Mouse (Mus musculus) CD4-positive helper T cell, adult 2 months (primary cell): ENCODE results near the gene Zbtb48.
A peak's percentile ranks its signal among the peaks of the same experiment; 100 is the strongest.

ENCODE experiments used
- DNase-seq: peaks from one replicate; pipeline ENCODE4 v3.0.0-alpha.2; 2012; ENCODE audit warnings: low read depth, missing footprints, low spot score

The Zbtb48 gene

DNA sequence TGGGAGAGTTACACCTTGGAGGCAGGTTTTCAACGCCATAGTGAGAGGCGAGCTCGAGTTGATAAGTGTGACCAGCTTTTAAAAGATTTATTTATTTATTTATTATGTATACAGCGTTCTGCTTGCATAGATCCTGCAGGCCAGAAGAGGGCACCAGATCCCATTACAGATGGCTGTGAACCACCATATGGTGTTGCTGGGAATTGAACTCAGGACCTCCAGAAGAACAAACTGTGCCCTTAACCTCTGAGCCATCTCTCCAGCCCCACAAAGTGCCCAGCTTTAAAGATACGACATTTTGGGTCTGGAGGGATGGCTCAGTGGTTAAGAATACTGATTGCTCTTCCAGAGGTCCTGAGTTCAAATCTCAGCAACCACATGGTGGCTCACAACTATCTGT lies 1.6 kb upstream of the Zbtb48 start:
- DNase-seq = peak; percentile 37

DNA sequence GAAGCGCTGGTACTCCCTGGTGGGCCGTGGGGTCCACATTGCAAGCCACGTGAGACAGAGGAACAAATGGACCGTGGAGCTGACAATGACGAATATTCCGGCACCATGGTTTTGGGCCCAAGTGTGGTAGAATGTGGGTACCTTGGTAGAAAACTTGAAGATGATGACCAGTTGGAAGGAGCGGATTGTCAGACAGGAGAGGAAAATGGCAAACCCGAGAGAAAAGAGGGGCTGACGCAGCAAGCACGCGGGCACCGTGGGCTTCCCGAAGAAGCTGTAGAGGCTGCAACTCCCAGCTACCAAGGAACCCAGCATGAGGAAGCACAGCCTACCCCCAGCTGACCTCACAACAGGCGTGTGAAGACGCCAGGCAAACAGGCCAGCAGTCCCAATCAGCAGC lies 985 bp upstream of the Zbtb48 start:
- DNase-seq = no peak

DNA sequence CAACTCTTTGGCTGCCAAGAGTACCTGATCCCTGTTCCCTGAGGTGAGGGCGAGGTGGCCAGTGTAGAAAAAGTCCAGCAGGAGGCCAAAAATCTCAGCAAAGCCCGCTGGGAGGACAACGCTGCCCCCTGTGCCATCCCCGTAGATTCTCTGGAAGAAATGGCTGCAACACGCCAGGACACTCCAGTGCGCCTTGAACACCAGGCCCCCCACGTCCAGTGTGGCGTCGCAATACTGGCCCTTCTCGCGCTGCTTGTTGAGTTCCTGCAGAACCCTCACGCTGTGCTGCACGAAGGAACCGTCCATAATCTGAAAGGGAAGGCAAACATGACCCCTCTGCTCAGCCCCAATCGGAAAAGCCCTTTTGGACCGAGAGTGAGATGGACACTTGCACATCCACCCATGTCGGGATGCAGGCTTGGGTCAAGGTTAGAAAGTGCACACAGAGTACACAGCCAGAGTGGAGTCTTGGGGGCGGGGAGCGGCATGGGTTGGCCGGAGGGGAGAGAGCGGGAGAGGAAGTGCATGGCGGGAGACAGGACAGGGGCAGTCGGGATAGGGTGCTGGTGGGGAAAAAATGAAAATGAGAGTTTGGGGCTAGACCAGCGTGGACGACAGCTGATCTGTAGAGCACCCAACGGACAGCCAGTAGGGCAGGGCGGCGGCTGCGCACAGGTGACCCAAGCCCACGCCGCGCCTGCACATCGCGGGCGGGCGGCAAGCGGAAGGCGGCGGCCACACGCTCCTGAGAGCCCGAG lies 541 bp downstream of the Zbtb48 start:
- DNase-seq = no peak

DNA sequence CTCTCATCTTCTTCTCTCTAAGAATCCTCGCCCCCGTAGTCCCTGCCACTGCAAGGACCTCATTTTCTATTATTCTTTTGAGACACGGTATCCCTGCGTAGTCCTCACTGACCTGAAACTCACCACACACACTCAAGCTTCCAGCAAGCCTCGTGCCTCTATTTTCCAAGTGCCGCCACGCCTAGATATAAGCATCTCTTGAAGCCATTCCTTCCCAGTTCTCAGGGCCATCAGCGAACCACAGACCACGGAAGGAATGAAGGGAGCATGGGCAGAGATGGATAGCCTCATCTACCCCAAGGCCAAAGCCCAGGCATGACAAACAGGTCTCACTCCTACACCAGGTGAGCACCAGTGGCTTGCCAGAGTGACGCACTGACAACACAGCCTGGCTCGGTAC lies 2.9 kb downstream of the Zbtb48 start:
- no peak for DNase-seq

DNA sequence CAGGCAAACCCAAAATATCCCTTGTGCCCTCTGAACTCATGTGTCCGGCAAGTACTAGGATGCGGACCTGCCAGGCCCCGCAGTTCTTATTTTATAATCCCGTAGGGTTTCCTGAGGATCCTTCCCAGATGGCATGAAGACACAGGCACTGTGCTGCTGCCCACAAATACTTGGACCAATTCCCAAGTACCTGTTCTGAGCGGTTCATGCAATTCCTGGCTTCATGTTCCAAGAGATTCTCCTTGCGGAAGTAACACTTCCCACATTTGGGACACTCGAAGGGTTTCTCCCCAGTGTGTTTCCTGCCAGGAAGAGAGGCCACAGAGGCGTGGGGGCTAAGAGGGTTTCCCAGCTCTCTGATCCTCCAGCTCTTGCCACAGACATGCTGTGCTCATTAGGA lies 5.0 kb downstream of the Zbtb48 start:
- no peak for DNase-seq

DNA sequence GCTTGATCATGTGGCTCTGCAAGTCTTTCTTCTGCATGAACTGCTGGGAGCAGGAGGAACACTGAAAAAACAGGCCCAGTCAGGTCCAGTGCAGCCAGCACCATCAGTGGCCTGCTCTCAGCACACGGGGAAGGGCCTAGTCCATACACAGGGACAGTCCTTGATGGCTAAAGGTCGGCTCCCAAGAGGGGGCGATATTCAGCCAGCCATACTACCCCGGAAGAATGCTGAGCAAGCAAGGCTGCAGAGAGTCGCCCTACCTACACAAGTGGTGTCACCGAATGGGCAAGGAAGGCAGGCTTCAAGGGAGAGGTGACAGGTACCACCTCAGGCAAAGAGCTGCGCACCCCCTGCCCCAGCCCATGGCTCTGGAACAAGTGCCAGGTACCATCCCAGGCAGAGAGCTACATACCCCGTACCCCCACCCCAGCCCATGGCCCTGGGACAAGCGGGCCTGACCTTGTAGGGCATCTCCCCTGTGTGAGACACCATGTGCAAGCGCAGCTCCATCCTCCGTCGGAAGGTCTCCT lies 5.8 kb downstream of the Zbtb48 start:
- DNase-seq = no peak

DNA sequence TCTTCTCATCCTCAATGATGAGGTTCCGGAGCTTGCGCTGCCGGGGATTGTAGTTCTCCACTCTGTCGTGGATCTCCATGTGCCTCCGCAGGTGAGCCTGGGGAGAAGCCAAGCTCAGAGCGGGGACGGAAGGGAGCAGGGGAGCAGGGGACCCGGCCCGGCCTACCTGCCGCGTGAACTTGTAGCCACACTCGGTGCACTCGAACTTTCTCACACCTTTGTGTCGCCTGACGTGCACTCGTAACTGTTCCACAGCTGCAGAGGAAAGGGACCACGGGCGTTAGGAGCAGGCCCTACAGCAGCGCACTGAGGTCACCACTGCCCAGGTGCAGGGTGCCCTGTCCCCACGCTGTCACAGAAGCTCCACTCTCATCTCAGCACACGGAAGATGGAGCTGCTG lies 7.4 kb downstream of the Zbtb48 start:
- no peak for DNase-seq

DNA sequence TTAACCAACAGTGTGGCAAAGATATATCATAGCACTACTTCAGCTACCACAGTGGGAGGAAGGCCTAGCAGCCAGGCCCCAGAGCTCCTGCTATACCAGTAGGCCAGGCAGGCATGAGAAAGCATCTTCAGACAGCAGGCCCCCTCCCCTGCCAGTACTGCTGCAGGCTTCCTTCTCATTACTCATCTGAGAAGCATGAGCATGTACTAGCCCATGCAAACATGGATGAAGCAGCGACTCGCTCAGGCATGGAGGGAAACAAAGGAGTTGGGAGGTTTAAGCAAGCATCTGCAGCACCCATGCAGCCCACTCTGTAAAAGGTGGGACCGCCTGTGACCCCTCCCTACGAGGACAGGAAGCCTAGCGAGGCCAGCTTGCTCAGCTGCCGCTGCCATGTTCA lies 8.4 kb downstream of the Zbtb48 start:
- DNase-seq = no peak

DNA sequence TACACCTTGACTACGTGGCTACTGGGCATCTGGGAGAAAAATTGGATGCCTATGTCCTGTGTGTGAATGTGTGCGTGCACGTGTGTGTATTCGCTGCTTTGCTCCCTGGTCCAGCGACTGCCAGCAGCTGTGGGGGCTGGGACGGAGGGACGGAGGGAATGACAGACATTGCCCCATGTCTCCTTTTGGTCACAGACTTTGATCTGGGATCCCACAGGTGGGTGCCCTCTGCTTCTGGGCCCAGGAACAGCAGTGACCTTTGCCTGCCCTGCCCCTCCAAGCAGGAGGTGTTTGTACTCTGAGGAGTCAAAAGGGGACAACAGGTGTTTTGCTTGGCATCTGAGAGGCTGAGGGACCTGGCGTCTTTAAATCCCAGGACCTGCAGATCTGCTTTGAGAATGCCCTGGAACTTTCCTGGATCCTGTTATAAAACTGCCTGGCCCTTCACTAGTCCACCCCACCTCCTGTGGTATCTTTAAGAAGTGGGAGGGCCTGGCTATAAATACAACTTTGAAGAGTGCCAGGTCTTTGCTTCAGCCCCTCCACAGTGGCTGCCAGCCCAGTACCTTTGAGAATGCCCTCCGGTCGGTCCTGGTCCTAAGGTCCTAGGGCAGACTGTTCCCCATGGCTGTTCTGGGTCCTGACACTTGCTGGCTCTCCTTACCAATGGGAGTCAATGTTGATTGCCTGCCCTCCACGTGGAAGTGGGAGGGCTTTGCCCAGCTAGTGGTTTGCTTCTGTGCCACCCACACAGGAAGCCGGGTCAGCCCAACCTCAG lies 14.2 kb downstream of the Zbtb48 start:
- DNase-seq = no peak

DNA sequence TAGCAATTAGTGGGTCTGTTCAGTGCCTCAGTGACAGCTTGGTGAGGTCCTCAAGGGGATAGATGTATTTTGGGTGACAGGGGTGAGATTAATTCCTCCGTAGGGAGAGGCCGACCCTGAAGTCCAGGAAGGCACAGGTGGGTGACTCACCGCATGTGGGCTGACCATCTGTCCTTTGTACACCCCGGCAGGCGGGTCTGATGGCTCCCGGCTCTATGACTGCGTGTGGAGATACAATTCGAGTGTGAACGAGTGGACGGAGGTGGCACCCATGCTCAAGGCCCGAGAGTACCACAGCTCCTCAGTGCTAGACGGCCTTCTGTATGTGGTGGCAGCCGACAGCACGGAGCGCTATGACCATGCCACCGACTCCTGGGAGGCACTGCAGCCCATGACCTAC lies 15.4 kb downstream of the Zbtb48 start:
- DNase-seq = no peak

DNA sequence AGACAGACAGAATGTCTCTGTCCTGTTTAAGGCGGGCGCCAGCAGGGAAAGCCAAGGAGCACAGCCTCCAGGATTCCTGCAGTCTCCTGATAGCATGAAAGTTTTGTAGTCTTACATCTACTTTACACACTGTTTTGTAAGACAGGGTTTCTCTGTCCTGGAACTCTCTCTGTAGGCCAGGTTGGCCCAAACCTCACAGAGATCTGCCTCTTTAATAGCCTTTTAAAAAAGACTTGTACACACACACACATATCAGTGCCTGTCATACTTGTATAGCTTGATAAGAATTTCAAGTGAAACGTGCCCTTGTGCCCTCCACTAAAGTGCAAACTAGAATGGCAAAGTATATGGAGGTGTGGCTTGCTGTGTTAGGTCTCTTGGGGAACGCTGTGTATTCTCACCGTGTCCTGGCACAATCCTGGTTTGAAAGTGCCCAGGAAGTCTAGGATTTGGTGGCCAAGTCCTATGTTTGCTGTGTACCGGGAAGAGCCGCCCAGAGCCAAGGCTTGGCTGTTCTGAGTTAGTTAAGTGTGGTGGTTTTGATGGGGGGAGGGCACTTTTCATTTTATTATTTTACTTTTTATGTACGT lies 16.2 kb downstream of the Zbtb48 start:
- no peak for DNase-seq

DNA sequence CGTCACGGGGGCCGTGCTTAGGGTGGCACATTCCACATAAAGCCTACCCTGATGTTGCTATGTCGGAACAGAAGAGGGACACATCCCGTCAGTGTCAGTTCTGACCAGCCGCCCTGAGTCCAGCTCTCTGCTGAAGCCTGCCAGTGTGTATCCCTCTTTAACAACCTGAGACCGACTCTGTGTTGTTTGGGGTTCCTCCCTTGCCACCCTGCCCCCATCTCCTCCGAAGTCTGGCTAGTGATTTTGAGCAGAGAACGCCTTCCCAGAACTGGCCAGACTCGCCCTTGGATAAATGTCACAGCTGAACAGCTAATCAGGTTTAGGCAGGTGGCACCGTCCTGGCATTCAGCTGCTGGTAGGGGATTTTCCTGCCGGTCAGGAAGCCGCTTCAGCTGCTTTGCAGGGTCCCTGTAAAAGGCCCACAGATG lies 16.8 kb downstream of the Zbtb48 start:
- DNase-seq = no peak

DNA sequence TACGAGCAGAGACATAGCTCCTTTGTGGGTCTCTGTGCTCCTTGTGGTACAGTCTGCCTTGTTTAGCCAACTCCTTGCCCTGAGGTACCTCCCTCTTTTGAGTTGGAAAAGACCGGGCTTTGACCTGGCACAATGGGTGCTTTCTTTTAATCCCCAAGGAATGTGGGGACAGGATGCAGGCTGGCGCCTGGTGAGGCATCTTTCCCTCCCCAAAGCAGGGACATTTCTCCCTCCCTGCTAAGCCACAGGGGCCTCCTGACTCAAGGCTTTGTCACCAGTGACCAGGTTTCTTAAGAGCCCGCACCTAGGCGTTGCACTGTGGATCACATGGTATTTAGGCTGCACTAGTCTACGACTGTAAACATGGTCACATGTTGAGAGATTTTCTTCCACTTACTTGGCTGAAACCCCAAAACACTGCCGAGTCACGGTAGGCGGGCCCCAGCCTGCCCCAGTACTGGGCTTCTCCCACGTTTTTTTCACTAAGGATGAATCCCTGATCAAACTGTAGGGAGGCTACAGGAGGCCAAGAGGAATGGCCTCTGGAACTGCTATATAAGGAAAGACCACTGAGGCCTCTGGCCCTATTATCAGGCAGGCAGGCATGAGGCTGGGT lies 17.3 kb downstream of the Zbtb48 start:
- peak; percentile 54 for DNase-seq

DNA sequence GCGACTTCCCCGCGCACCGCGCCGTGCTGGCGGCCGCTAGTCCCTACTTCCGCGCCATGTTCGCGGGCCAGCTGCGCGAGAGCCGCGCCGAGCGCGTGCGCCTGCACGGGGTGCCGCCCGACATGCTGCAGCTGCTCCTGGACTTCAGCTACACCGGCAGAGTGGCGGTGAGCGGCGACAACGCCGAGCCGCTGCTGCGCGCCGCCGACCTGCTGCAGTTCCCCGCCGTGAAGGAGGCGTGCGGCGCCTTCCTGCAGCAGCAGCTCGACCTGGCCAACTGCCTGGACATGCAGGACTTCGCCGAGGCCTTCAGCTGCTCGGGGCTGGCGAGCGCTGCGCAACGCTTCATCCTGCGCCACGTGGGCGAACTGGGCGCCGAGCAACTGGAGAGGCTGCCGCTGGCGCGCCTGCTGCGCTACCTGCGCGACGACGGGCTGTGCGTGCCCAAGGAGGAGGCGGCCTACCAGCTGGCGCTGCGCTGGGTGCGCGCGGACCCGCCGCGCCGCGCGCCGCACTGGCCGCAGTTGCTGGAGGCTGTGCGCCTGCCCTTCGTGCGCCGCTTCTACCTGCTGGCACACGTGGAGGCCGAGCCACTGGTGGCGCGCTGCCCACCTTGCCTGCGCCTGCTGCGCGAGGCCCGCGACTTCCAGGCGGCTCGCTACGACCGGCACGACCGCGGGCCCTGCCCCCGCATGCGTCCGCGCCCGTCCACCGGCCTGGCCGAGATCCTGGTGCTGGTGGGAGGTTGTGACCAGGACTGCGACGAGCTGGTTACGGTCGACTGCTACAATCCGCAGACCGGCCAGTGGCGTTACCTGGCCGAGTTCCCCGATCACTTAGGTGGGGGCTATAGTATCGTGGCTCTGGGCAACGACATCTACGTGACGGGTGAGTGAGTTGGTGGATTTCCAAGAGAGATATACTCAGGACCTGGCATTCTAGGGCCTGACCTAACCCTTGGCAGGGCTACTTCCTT lies 18.1 kb downstream of the Zbtb48 start:
- peak; percentile 81 for DNase-seq

DNA sequence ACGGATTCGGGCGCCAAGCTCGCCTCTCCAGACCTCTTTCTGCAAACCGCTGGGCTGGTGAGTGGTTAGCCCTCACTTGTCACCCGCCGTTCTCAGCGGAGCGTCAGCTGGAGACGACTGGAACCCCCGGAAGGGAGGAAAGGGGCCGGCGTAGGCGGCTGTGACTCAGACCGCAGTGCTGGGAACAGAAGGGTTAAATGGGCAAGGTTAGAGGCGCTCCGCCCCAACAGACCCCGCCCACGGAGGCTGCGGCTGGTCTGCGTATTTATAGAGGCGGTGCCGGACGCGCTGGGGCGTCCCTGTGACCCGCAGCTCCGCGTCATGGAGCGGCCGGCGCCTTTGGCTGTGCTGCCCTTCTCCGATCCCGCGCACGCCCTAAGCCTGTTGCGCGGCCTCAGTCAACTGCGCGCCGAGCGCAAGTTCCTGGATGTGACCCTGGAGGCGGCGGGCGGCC lies 18.8 kb downstream of the Zbtb48 start, which contains the start of gene Klhl21:
TSS of gene Klhl21 (plus strand) at position 182 of the 454 bp plus-strand sequence.
- peak; percentile 96 for DNase-seq

DNA sequence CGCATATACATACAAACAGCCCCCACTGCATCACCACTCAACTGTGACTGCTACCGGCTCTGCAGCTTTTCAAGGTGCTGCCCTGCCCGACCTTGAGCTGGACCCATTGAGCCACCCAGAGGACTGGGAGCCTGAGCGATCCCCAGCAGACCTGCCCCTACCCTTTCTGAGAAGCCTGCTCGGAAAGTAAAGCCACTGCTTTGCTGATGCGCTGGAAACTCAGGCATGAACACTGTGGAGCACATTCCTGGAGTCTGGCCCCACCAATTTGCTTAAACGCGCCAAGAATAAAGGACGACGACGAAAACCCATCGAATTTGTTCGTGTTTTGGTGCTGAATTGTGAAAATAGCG lies 19.3 kb downstream of the Zbtb48 start:
- no peak for DNase-seq

DNA sequence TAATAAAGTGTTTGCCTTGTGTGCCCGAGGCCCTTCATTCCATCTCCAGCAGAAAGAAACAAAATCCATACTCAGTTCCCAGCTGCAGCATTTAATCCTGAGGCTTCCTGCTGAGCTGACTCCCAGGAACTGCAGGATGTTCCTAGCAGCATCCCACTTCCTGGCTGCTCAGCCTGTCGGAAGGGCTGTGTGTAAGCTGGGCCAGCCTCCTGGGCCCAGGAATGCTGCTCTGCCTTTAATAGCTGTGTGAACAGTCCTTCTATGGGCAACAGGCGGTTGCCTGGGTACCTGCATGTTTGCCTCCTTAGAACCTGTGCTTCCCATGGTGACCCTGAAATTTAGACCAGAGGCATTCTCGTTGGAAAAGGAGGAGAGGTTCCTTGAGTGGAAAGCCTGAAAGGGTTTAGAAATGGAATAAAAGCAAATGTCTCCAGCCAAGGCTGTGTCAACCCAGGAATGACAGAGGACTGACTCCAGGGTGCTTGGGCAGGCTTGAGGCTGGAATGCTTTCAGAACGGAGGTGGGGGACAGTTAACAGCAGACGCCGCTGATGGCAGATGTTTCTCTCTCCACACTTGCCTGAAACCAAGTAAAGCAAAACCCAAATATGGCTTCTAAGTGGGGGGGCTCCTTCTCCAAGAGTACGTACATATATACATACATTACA lies 19.9 kb downstream of the Zbtb48 start:
- DNase-seq = no peak

DNA sequence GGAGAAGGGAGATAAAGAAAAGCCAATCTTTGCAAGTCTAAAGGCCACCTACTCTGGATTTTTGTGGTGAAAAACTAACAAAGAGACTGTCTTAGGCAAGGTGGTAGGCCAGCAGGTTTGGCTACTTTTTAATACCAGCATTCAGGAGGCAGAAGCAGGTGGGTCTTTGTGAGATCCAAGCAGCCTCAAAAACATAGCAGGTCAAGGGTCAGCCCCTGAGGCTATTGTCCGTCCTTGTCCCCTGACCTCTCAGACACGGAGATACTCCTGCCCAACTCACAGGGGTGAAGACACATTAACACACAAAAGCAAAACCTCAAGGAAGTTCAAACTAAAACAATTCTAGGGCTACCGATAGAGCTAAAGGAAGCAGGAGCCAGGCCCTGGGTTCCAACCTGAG lies 20.7 kb downstream of the Zbtb48 start:
- DNase-seq = no peak

DNA sequence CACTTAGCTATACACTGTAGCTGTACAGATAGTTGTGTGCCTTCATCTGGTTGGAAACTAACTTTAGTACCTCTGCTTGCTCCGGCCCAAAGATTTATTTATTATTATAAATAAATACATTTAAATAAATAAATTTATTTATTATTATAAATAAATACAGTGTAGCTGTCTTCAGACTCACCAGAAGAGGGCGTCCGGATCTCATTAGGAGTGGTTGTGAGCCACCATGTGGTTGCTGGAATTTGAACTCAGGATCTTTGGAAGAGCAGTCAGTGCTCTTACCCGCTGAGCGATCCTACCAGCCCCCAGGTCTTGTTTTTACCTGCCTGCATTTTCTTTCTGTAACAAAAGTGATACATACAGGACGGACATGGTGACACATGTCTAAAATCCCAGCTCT lies 21.3 kb downstream of the Zbtb48 start:
- DNase-seq = no peak

DNA sequence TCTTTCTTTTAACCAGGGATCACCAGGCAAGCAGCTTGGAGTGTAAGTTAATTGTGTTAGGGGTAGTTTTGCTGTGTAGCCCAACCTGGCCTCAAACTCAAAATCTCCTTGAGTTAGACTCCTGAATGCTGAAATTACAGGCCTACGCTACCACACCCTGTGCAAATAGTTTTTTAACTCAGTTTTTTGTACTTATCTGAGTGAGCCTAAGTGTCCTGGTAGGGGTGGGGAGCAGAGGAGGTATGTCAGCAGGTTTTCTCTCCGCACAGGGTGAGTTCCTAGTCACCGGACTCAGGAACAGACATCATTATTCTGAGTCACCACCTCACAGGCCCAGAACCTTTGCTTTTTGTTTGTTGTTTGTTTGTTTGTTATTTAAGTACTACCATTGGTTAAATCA lies 25.4 kb downstream of the Zbtb48 start:
- DNase-seq = no peak
